Mouse (Mus musculus) forebrain, embryonic 11.5 days (tissue): ENCODE results near the gene Pabpc4. TPM values are rescaled to one million over a fixed set of nuclear protein-coding genes. Genes with fewer than 3 reads are reported as not detected.
"Not testable (repeated sequence)": the region's sequence is repeated elsewhere in the genome, so short reads cannot be mapped to it uniquely, and the experiment has no call there.

Experiments used
- ATAC-seq: fragments of 200-750 bp; cut with Nextera tagmentation; replicated peaks from 2 replicates; pipeline ENCODE4 v1.8.0; 2017; ENCODE audit warnings: moderate TSS enrichment; ENCODE audit not compliant: low FRiP score
- DNase-seq: peaks from one replicate; pipeline ENCODE4 v3.0.0-alpha.2; 2017; ENCODE audit warnings: low spot score
- H3K27ac ChIP-seq: fragments of 300-500 bp; sonication (generic); 2 replicates; pipeline ENCODE4 v1.5.1; 2014; ENCODE audit warnings: low read depth, low read length
- H3K27me3 ChIP-seq: fragments of 300-500 bp; sonication (generic); 2 replicates; pipeline ENCODE4 v1.6.1; 2014; ENCODE audit warnings: mild to moderate bottlenecking, low read length, mixed read lengths; ENCODE audit not compliant: control insufficient read depth, insufficient read depth
- H3K36me3 ChIP-seq: fragments of 300-500 bp; sonication (generic); 2 replicates; pipeline ENCODE4 v1.6.1; 2014; ENCODE audit warnings: mild to moderate bottlenecking, low read length, moderate library complexity, mixed read lengths; ENCODE audit not compliant: control insufficient read depth, insufficient read depth
- H3K4me1 ChIP-seq: fragments of 300-500 bp; sonication (generic); replicated peaks from 2 replicates; pipeline ENCODE4 v1.6.1; 2014; ENCODE audit warnings: low read length, mixed read lengths; ENCODE audit not compliant: control insufficient read depth, insufficient read depth
- H3K4me2 ChIP-seq: fragments of 300-500 bp; sonication (generic); 2 replicates; pipeline ENCODE4 v1.6.1; 2014; ENCODE audit warnings: low read depth, mild to moderate bottlenecking, low read length, moderate library complexity, mixed read lengths; ENCODE audit not compliant: severe bottlenecking
- H3K4me3 ChIP-seq: fragments of 300-500 bp; sonication (generic); 2 replicates; pipeline ENCODE4 v1.5.1; 2014; ENCODE audit warnings: low read depth, low read length
- H3K9ac ChIP-seq: fragments of 300-500 bp; sonication (generic); 2 replicates; pipeline ENCODE4 v1.6.1; 2014; ENCODE audit warnings: low read length
- H3K9me3 ChIP-seq: fragments of 300-500 bp; sonication (generic); 2 replicates; pipeline ENCODE4 v1.6.1; 2016; ENCODE audit warnings: low read length, mixed read lengths; ENCODE audit not compliant: control insufficient read depth
- WGBS: fragments of 180-500 bp; shearing (Covaris S2); extraction: QIAGEN DNeasy Blood & Tissue Kit; methylation state at CpG from one replicate; pipeline ENCODE4 v1.1.7; 2014; 5-methylcytosine and 5-hydroxymethylcytosine counted together
- polyA plus RNA-seq: library from polyadenylated mRNA; unstranded; fragments of >200 nt; fragmentation: Nextera tagmentation; extraction: Ambion mirVana; gene quantifications from 2 replicates; pipeline ENCODE4 v1.2.1, GENCODE M21; 2014

Pabpc4 gene
- polyA plus RNA-seq, 1 experiment from 2014 or later, result 47.0 TPM

DNA sequence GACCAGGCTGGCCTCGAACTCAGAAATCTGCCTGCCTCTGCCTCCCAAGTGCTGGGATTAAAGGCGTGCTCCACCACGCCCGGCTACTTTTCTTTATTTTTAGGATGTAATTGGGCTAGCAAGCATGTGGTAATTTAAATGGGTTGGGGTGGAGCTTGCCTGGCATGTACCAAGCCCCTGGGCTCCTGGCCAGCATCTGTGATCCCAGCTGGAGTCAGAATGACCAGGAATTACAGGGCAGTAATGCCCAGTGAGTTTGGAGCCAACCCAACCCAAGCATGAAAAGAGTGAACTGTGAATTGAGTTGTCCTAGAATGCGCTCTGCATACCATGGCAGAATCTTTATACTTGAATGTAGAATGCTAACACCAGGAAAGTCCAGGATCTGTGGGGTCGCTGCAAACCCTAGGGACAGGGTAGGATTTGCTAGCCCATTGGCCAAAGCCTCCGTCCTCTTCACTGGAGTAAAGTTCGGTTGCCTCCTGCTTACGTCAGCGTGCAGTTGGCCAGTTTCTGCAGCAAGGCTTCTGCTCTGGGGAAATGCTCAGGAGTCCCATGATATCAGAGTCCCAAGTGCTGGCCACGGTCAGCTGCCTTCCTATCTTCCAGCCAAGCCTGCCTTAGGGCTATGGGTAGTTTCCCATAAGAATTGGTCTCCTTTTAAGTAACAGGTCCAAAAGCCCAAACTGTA lies 37.0 kb downstream of the Pabpc4 start:
- Histone ChIP-seq H3K27me3 (no peaks in the 10 kb centered on the region), H3K36me3 (peaks cover 18% of the 10 kb centered on the region), H3K27ac (no peak overlapping the region), H3K4me2 (no peak overlapping the region), H3K9ac (no peak overlapping the region), H3K4me3 (no peak overlapping the region), H3K4me1 (no peaks in the 10 kb centered on the region), H3K9me3 (no peaks in the 10 kb centered on the region)
- ATAC-seq (no peak), DNase-seq (no peak)
- 96% methylated on average over 11 of the region's 11 CpGs for WGBS

DNA sequence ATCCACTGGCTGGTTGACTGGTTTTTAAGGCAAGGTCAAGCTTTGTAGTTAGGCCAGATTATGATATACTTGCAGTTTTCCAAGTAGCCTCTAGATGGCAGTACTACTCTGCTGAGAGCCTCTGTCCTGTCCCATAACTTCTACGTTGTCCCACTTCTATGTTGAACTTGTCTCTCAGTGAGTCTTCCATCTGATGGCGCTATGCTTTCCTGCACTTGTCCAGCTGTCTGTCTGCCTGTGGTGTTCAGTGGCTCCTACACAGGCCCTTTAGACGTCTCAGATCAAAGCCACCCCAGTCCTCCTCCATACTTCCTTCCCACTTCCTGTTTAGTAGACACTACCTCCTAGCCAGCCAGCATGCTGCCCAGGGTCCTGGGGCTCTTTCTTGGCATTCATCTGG lies 43.6 kb downstream of the Pabpc4 start:
- Histone ChIP-seq H3K4me2 (no peak overlapping the region), H3K4me1 (no peaks in the 10 kb centered on the region), H3K9me3 (no peaks in the 10 kb centered on the region), H3K27me3 (no peaks in the 10 kb centered on the region), H3K27ac (no peak overlapping the region), H3K9ac (no peak overlapping the region), H3K36me3 (no peaks in the 10 kb centered on the region), H3K4me3 (no peak overlapping the region)
- DNase-seq, result peak; percentile 52
- 0 out of 2 replicates have a peak, but pooled peaks have one; percentile 42 for ATAC-seq
- 52% methylated on average over 3 of the region's 3 CpGs for WGBS

DNA sequence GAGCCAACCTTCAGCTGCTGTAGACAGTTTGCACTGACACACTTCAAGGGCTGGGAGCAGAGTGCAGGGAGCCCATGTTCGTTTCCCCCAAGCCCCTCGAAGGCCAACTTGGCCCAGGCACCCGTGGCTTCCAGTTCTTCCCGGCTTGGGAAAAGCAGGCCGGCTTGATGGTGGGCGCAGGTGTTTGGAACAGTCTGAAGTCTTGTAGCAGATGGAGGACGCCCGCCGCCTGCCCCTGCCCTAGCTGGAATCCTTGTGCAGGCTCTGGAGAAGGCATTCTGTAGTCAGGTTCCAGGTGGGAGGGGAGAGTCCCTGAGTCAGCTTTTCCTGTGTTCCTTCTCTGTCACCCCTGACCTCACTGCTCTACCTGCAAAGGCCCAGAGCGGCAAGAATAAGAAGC lies 44.8 kb downstream of the Pabpc4 start:
- WGBS, result 93% methylated on average over 10 of the region's 10 CpGs
- ATAC-seq (no peak), DNase-seq (peak; percentile 50)
- Histone ChIP-seq H3K4me3 (no peak overlapping the region), H3K4me1 (no peaks in the 10 kb centered on the region), H3K27me3 (no peaks in the 10 kb centered on the region), H3K4me2 (no peak overlapping the region), H3K9me3 (no peaks in the 10 kb centered on the region), H3K27ac (no peak overlapping the region), H3K9ac (no peak overlapping the region), H3K36me3 (no peaks in the 10 kb centered on the region)

DNA sequence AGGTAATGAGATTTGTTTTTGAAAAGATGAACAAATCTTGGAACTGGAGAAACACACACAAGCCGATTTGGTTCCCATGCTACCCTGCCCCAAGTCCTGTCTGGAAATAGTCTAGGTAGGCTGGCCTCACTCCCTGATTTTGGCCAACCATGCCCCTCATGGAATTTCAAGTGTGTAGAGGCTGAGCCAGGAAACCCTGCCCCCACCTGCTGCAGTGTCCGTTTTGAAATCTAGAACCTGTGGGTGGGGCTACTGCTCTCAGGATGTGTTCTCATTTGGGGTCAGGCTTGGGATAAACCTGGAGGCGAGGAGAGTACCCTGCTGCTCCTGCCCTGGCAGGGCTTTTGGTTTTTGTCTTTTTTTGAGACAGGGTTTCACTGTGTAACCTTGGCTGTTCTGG lies 46.1 kb downstream of the Pabpc4 start:
- H3K4me2 ChIP-seq, result no peak overlapping the region
- H3K27ac ChIP-seq, result no peak overlapping the region
- H3K9ac ChIP-seq, result no peak overlapping the region
- H3K27me3 ChIP-seq, result no peaks in the 10 kb centered on the region
- no peak overlapping the region for H3K4me3 ChIP-seq
- WGBS, result 60% methylated on average over 3 of the region's 3 CpGs
- DNase-seq (peak; percentile 41), ATAC-seq (no peak)
- no peaks in the 10 kb centered on the region for H3K4me1 ChIP-seq
- H3K36me3 ChIP-seq, result no peaks in the 10 kb centered on the region
- no peaks in the 10 kb centered on the region for H3K9me3 ChIP-seq

DNA sequence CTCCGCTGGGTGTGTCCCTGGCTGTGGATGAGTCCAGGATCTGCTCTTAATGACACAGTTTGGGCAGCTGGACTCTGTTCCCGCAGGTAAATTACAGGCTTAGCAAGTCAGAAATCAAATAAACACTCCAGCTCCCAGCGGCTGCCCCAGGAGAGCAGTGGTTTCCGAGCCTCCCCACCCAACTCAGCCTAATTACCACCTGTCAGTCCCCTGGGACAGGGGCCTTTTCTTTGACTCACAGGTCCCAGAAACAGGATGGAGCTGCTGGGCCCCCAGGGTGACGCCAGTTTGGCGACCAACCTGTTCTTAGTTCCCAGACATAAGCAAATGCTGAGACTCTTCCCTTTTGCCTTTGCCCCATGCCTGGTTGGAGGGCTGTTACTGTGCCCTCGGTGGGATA lies 49.7 kb downstream of the Pabpc4 start:
- no peaks in the 10 kb centered on the region for H3K27me3 ChIP-seq

GRCm38 (mm10) chr4:123313010-123313409 lies 50.9 kb downstream of the Pabpc4 start:
- ATAC-seq (no peak), DNase-seq (no peak)
- no peaks in the 10 kb centered on the region for H3K4me1 ChIP-seq
- H3K27me3 ChIP-seq, result no peaks in the 10 kb centered on the region
- no peak overlapping the region for H3K9ac ChIP-seq
- no peaks in the 10 kb centered on the region for H3K9me3 ChIP-seq
- H3K27ac ChIP-seq, result no peak overlapping the region
- no peaks in the 10 kb centered on the region for H3K36me3 ChIP-seq
- no peak overlapping the region for H3K4me3 ChIP-seq
- 92% methylated on average over 6 of the region's 6 CpGs for WGBS
- no peak overlapping the region for H3K4me2 ChIP-seq

More for the DNA sequence above, 49.7 kb downstream of the Pabpc4 start:
- Histone ChIP-seq H3K4me1 (no peaks in the 10 kb centered on the region), H3K36me3 (no peaks in the 10 kb centered on the region), H3K4me2 (no peak overlapping the region), H3K4me3 (no peak overlapping the region), H3K9me3 (no peaks in the 10 kb centered on the region), H3K9ac (no peak overlapping the region), H3K27ac (no peak overlapping the region)
- WGBS, result 83% methylated on average over 7 of the region's 7 CpGs
- no peak for ATAC-seq
- DNase-seq, result no peak

DNA sequence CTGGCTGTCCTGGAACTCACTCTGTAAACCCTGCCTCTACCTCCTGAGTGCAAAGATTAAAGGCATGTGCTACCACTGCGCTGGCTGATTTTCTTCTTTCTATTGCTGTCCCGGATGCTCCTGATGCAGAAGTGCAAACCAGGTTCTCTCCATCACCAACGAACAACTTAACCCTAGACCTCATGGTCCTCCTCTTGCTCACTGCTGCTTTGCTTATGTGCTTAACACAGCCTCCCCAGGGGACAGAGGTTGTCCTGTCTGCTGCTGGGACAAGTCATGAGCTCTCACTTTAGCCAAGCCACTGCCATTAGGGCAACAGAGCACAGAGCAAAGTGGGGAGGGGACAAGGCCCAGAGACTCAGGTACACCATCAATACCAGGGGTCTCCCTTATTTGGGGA lies 52.3 kb downstream of the Pabpc4 start:
- Histone ChIP-seq H3K36me3 (no peaks in the 10 kb centered on the region), H3K27ac (no peak overlapping the region), H3K4me2 (no peak overlapping the region), H3K9me3 (no peaks in the 10 kb centered on the region), H3K9ac (no peak overlapping the region), H3K4me3 (no peak overlapping the region), H3K4me1 (no peaks in the 10 kb centered on the region), H3K27me3 (no peaks in the 10 kb centered on the region)
- DNase-seq (no peak), ATAC-seq (no peak)
- WGBS, result 81% methylated on average over 3 of the region's 3 CpGs

DNA sequence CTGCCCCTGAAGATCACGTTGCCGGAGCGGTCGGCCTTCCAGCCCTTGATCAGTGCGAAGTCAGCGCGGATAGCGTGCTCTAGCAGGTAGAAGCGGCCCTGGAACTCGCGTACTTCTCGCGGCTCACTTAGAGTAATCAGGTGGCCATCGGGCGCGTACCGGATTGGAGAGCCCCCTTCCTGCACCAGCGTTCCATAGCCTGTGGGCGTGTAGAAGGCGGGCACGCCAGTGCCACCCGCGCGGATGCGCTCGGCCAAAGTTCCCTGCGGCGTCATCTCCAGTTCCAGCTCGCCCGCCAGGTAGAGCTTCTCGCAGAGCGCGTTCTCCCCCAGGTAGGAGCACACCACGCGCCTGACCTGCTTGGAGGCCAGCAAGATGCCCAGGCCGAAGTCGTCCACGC lies 60.8 kb downstream of the Pabpc4 start:
- not testable (repeated sequence) for ATAC-seq, H3K9me3 ChIP-seq, H3K4me1 ChIP-seq, H3K27me3 ChIP-seq, H3K9ac ChIP-seq, H3K36me3 ChIP-seq, DNase-seq, H3K4me3 ChIP-seq, H3K27ac ChIP-seq
- 15% methylated on average over 23 of the region's 38 CpGs for WGBS
- peak overlapping the region; percentile 36; the same call in 1 of the 2 replicates for H3K4me2 ChIP-seq

- DNase-seq (no peak), ATAC-seq (no peak)
- WGBS, result 9% methylated on average over 13 of the region's 13 CpGs
These were observed 61.4 kb downstream of the Pabpc4 start, which contains the start of gene Oxct2a for GRCm38 (mm10) chr4:123323534-123323933. Oxct2a (minus strand) TSS chr4:123323634.

More at GRCm38 (mm10) chr4:123323534-123323933, 61.4 kb downstream of the Pabpc4 start, which contains the start of gene Oxct2a:
- Histone ChIP-seq H3K9me3 (no peaks in the 10 kb centered on the region), H3K4me1 (no peaks in the 10 kb centered on the region), H3K4me2 (peak within 1 kb of the TSS; percentile 36; the same call in 1 of the 2 replicates), H3K36me3 (no peaks in the 10 kb centered on the region), H3K27ac (no peak within 1 kb of the TSS), H3K27me3 (peaks cover 6% of the 10 kb centered on the region), H3K9ac (no peak within 1 kb of the TSS), H3K4me3 (no peak within 1 kb of the TSS)
